Mouse (Mus musculus) MEL (cell line): ENCODE data around the gene Nmd3. TPM values are rescaled to one million over a fixed set of nuclear protein-coding genes. Genes with fewer than 3 reads are reported as not detected.

ENCODE experiments used
- polyA plus RNA-seq, 2 experiments: library from polyadenylated mRNA; stranded (reverse) in 1 of 2; unstranded in 1 of 2; fragments of >175 nt in 1 of 2; fragments of >200 nt in 1 of 2; gene quantifications; 2 replicates each; pipeline versions ENCODE4 v1.2.1 to v1.2.4; 2012; ENCODE audit warnings: low replicate concordance in 2 of 2, low read depth in 1 of 2; ENCODE audit not compliant: insufficient read length in 2 of 2, insufficient read depth in 1 of 2, missing spikeins in 1 of 2
- total RNA-seq: library from RNA; depleted of rRNA; stranded (reverse); fragments of 300-350 nt; gene quantifications from 2 replicates; pipeline ENCODE4 v1.2.3, GENCODE M21; 2012; rRNA removed

Nmd3 gene
- total and polyA plus RNA-seq, 3 experiments, result 189 to 956 (median 218) TPM

Other genes starting within 250 kb of the Nmd3 start
- not detected in 2 replicates for gene B3galnt1, start 123.0 kb upstream of the Nmd3 start, total RNA-seq
- not detected for gene B3galnt1, start 123.0 kb upstream of the Nmd3 start, polyA plus RNA-seq
- gene Sptssb, start 138.0 kb downstream of the Nmd3 start, total RNA-seq, result not detected in 2 replicates
- not detected for gene Sptssb, start 138.0 kb downstream of the Nmd3 start, polyA plus RNA-seq